Mouse (Mus musculus) heart, adult 2 months (tissue): ENCODE results near the gene Pdhb. TPM values are rescaled to one million over a fixed set of nuclear protein-coding genes. Genes with fewer than 3 reads are reported as not detected.

ENCODE experiments used
- DNase-seq, 2 experiments: peaks; one replicate each; pipeline ENCODE4 v3.0.0; 2021
- H3K27ac ChIP-seq: fragments of 200-600 bp; 2 replicates; pipeline ENCODE4 v1.8.1; 2022
- H3K27me3 ChIP-seq: fragments of 200-500 bp; 2 replicates; pipeline ENCODE4 v1.6.1; 2012; ENCODE audit warnings: mild to moderate bottlenecking, low read length, inconsistent platforms, mixed read lengths; ENCODE audit not compliant: control insufficient read depth, insufficient read depth
- H3K36me3 ChIP-seq: fragments of 200-500 bp; 2 replicates; pipeline ENCODE4 v1.6.1; 2012; ENCODE audit warnings: low read length, inconsistent platforms; ENCODE audit not compliant: control insufficient read depth, insufficient read depth
- H3K4me1 ChIP-seq: fragments of 200-500 bp; 2 replicates; pipeline ENCODE4 v1.6.1; 2011; ENCODE audit warnings: low read length; ENCODE audit not compliant: control insufficient read depth, insufficient read depth
- H3K4me3 ChIP-seq: fragments of 200-600 bp; 2 replicates; pipeline ENCODE4 v1.8.1; 2022
- H3K79me2 ChIP-seq: fragments of 200-500 bp; replicated peaks from 2 replicates; pipeline ENCODE4 v1.6.1; 2012; ENCODE audit warnings: mild to moderate bottlenecking, inconsistent platforms, low read length, moderate library complexity, mixed read lengths; ENCODE audit not compliant: control insufficient read depth, insufficient read depth
- H3K9ac ChIP-seq: fragments of 200-500 bp; 2 replicates; pipeline ENCODE4 v1.6.1; 2012; ENCODE audit warnings: low read depth, mild to moderate bottlenecking, control low read depth, inconsistent platforms, low read length, mixed read lengths
- CTCF ChIP-seq: fragments of 200-600 bp; IDR thresholded peaks from 2 replicates; pipeline ENCODE4 v1.8.1; 2022; ENCODE audit warnings: antibody characterized with exemption, mild to moderate bottlenecking, moderate library complexity
- EP300 ChIP-seq: fragments of 200-500 bp; IDR thresholded peaks from 2 replicates; pipeline ENCODE4 v1.6.1; 2011; ENCODE audit warnings: low read depth, low read length, control low read depth; ENCODE audit not compliant: insufficient read depth
- POLR2A ChIP-seq: fragments of 200-500 bp; IDR thresholded peaks from 2 replicates; pipeline ENCODE4 v1.6.1; 2011; ENCODE audit warnings: mild to moderate bottlenecking, low read depth, low read length, control low read depth; ENCODE audit not compliant: insufficient read depth
- WGBS: fragments of 180-500 bp; shearing (Covaris S2); methylation state at CpG from one replicate; pipeline ENCODE4 v1.1.7; 2018; 5-methylcytosine and 5-hydroxymethylcytosine counted together
- intact Hi-C: fragments of 180-260 bp; cut with DNase I; formaldehyde crosslinking; loops from one replicate; pipeline ENCODE4 v1.15.1; 2025
- polyA plus RNA-seq: library from polyadenylated mRNA; depleted of rRNA; stranded (reverse); fragments of >200 nt; gene quantifications from 2 replicates; pipeline ENCODE4 v1.2.3, GENCODE M21; 2012; rRNA removed
- total RNA-seq, 2 experiments: library from RNA; stranded (reverse); gene quantifications; 2 replicates each; pipeline ENCODE4 v1.2.3; 2021

The Pdhb gene
- total and polyA plus RNA-seq, 3 experiments: 324 to 825 (median 722) TPM

- WGBS: 64% methylated on average over 7 of the region's 7 CpGs
- H3K27me3 ChIP-seq: no peaks in the 10 kb centered on the region
- H3K27ac ChIP-seq: no peak overlapping the region
- no peaks in the 10 kb centered on the region; the same call in 1 of the 2 replicates for H3K4me1 ChIP-seq
- no peak overlapping the region for H3K4me3 ChIP-seq
- no peaks in the 10 kb centered on the region for H3K79me2 ChIP-seq
- 0 out of 2 replicates have a peak, but pooled peaks cover 2% of the 10 kb centered on the region for H3K36me3 ChIP-seq
- no peak overlapping the region for H3K9ac ChIP-seq
- no peak for TF ChIP-seq POLR2A
- TF ChIP-seq CTCF: no peak
- TF ChIP-seq EP300: no peak
- no peak for DNase-seq
- intact Hi-C loops: no loop called here
Observed at GRCm38 (mm10) chr14:8123141-8123540, 49.7 kb downstream of the Pdhb start.

DNA sequence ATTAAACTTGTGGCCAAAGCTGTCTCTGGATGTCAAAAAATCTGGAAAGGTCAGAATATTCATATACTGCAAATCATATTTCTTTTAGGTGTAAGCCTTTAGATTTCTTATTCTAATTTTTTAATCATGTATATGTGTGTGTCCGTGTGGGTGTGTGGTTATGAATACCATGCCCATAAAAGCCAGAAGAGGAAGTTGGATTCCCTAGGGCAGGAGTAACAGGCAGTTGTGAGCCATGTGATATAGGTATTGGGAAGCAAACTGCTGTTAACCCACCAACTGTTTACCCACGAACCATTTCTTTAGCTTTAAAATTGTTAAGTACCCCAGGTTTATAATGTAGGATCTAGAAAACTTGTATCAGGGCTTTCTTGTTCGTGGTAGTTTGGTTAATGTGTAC is 52.9 kb downstream of the Pdhb start:
- no peaks in the 10 kb centered on the region for H3K27me3 ChIP-seq
- H3K79me2 ChIP-seq: no peaks in the 10 kb centered on the region
- no peak for DNase-seq
- no peak overlapping the region for H3K4me3 ChIP-seq
- no peak overlapping the region for H3K27ac ChIP-seq
- intact Hi-C loops: no loop called here
- 71% methylated on average over 3 of the region's 3 CpGs for WGBS
- 0 out of 2 replicates have a peak, but pooled peaks cover 2% of the 10 kb centered on the region for H3K36me3 ChIP-seq
- TF ChIP-seq CTCF (no peak), POLR2A (no peak), EP300 (no peak)
- no peaks in the 10 kb centered on the region; the same call in 1 of the 2 replicates for H3K4me1 ChIP-seq
- H3K9ac ChIP-seq: no peak overlapping the region

DNA sequence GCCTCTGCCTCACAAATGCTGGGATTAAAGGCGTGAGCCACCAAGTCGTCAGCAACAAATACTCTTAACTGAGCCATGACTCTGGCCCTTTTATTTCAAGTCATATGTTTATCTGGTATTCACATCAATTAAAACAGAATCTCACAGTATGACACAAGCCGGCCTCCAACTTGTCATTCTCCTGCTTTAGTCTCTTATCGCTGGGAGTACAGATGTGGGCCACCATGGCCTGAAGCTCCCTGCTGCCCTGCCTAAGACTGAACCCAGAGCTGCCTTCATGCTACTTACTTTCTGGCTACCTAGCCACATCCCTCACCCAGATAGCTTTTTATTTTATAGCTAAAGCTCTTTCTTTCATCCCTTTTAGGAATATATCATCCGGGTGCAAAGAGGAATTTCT is 53.4 kb downstream of the Pdhb start:
- intact Hi-C loops: no loop called here
- Histone ChIP-seq H3K27ac (no peak overlapping the region), H3K27me3 (no peaks in the 10 kb centered on the region), H3K4me1 (no peaks in the 10 kb centered on the region; the same call in 1 of the 2 replicates), H3K9ac (no peak overlapping the region), H3K36me3 (0 out of 2 replicates have a peak, but pooled peaks cover 2% of the 10 kb centered on the region), H3K4me3 (no peak overlapping the region), H3K79me2 (no peaks in the 10 kb centered on the region)
- WGBS: 89% methylated on average over 5 of the region's 5 CpGs
- TF ChIP-seq POLR2A: no peak
- no peak for TF ChIP-seq EP300
- TF ChIP-seq CTCF: no peak
- no peak for DNase-seq

DNA sequence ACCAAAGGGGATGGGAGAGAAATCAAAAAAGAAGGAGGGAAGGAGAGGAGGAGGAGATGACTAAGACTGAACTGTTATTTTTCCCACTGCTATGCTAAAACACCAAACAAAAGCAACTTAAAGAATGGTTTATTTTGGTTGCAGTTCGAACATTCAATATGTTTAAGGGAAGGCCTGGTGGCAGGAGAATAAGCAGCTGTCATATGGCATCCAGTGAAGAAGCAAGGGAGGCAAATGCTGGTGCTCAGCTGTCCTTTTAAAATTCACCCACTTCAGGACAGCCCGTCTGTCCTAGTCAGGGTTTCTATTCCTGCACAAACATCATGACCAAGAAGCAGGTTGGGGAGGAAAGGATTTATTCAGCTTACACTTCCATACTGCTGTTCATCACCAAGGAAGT is 55.5 kb downstream of the Pdhb start:
- H3K4me1 ChIP-seq: peaks cover 2% of the 10 kb centered on the region
- H3K9ac ChIP-seq: no peak overlapping the region
- H3K36me3 ChIP-seq: no peaks in the 10 kb centered on the region
- intact Hi-C loops: no loop called here
- H3K27ac ChIP-seq: no peak overlapping the region
- H3K79me2 ChIP-seq: no peaks in the 10 kb centered on the region
- no peak for DNase-seq
- H3K27me3 ChIP-seq: no peaks in the 10 kb centered on the region
- TF ChIP-seq EP300 (no peak), POLR2A (no peak), CTCF (no peak)
- no peak overlapping the region for H3K4me3 ChIP-seq
- WGBS: 95% methylated on average over 2 of the region's 2 CpGs

Other genes starting within 250 kb of the Pdhb start
- not detected for gene Gm45521, start 215.7 kb downstream of the Pdhb start, total RNA-seq
- not detected in 2 replicates for gene Gm45521, start 215.7 kb downstream of the Pdhb start, polyA plus RNA-seq
- under 1 TPM in 1 of 2 experiments, not detected in 1; 0.07 TPM for gene Dnase1l3, start 178.5 kb downstream of the Pdhb start, total RNA-seq
- 0.12 and 0.57 TPM in 2 replicates for gene Dnase1l3, start 178.5 kb downstream of the Pdhb start, polyA plus RNA-seq
- gene Abhd6, start 170.1 kb downstream of the Pdhb start, total RNA-seq: 10 to 100 TPM in 1 of 2 experiments, 1 to 10 TPM in 1; 8.9 to 13.7 TPM
- 12.4 and 15.3 TPM in 2 replicates for gene Abhd6, start 170.1 kb downstream of the Pdhb start, polyA plus RNA-seq
- gene Rpp14, start 92.7 kb downstream of the Pdhb start, total RNA-seq: 10 to 100 TPM; 23.1 to 29.7 TPM
- gene Rpp14, start 92.7 kb downstream of the Pdhb start, polyA plus RNA-seq: 11.2 and 16.7 TPM in 2 replicates
- gene Pxk, start 74.8 kb downstream of the Pdhb start, total RNA-seq: 10 to 100 TPM; 23.1 to 24.6 TPM
- 18.3 and 27.3 TPM in 2 replicates for gene Pxk, start 74.8 kb downstream of the Pdhb start, polyA plus RNA-seq
- gene Kctd6, start 41.1 kb upstream of the Pdhb start, total RNA-seq: 10 to 100 TPM in 1 of 2 experiments, 1 to 10 TPM in 1; 8.4 to 10.3 TPM
- gene Kctd6, start 41.1 kb upstream of the Pdhb start, polyA plus RNA-seq: 7.3 and 10.7 TPM in 2 replicates
- gene Acox2, start 86.3 kb upstream of the Pdhb start, total RNA-seq: under 1 TPM; 0.34 to 0.91 TPM
- gene Acox2, start 86.3 kb upstream of the Pdhb start, polyA plus RNA-seq: 0.73 and 1.3 TPM in 2 replicates
- gene Fam107a, start 145.0 kb upstream of the Pdhb start, total RNA-seq: 10 to 100 TPM in 1 of 2 experiments, 1 to 10 TPM in 1; 5.4 to 17.2 TPM
- 3.6 and 5.1 TPM in 2 replicates for gene Fam107a, start 145.0 kb upstream of the Pdhb start, polyA plus RNA-seq
- not detected for gene Oit1, start 205.7 kb upstream of the Pdhb start, total RNA-seq
- 1.8 TPM in 1 of 2 replicates, not detected in the other for gene Oit1, start 205.7 kb upstream of the Pdhb start, polyA plus RNA-seq